Mouse (Mus musculus) thymus, adult 2 months (tissue): ENCODE data around the gene Gm20696.

Experiments used
- CTCF ChIP-seq: fragments of 200-500 bp; IDR thresholded peaks from 2 replicates; pipeline ENCODE4 v1.5.1; 2012; ENCODE audit warnings: mild to moderate bottlenecking, control low read depth, low read length, moderate library complexity, borderline replicate concordance; ENCODE audit not compliant: control insufficient read depth, poor library complexity, insufficient read depth; ENCODE audit errors: extremely low read depth
- POLR2A ChIP-seq: fragments of 200-500 bp; IDR thresholded peaks from 2 replicates; pipeline ENCODE4 v1.6.1; 2012; ENCODE audit warnings: mild to moderate bottlenecking, low read length, control low read depth, moderate library complexity; ENCODE audit not compliant: control insufficient read depth, poor library complexity, insufficient read depth; ENCODE audit errors: extremely low read depth

DNA sequence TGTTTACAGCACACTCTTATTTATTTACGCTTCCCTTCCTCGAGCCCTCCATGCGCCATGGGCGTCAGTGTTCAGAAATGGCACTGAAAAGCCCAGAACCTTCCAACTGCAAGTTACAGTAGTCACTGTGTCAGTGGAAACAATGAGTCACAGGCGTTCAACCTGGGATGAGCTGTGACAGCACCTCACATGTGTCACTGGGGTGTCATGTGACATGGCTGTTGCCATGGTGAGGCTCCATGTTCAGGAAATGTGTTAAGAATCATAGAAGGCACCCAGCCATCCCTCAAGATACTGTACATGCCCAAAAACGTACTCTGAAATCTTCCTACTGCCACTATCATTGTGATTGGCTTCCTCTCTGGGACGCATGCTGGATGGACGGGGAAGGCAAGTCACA, 245.9 kb downstream of the Gm20696 start:
- no peak for TF ChIP-seq CTCF
- TF ChIP-seq POLR2A: no peak
